Mouse (Mus musculus): ENCODE results near the gene Rbmx2. TPM values are rescaled to one million over a fixed set of nuclear protein-coding genes. Genes with fewer than 3 reads are reported as not detected.

Gene Rbmx2
- total RNA-seq (2023): 5.4 and 6.3 TPM in 2 replicates

GRCm38 (mm10) chrX:48694864-48695371 lies at the start of gene Rbmx2:
Rbmx2 (plus strand) TSS chrX:48695004.

DNA sequence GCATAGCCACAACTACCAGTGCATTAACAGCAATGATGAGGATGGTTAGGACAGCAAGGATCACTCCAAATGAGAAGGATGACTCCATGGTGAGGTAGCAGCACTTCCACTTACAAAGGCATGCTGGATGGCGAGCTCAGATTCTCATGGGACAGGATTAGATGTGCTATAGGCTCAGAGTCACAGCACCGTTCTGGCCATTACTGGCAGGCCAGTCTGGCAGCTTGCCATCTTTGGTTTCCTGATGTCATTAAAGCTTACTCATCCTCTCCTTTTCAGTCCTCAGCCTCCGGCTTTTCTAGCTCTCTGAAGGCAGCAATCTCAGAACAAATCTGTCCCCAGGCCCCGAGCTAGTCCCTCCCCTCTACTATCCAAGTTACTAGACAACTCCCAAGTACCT lies 20.6 kb upstream of the Rbmx2 start, which contains the start of gene Gpr119:
Gpr119 (minus strand) TSS at position 308 of the 400 bp plus-strand sequence.

Other genes starting within 250 kb of the Rbmx2 start
- gene Elf4, start 231.9 kb upstream of the Rbmx2 start, total RNA-seq (2023): 87.5 and 93.0 TPM in 2 replicates
- gene Aifm1, start 181.4 kb upstream of the Rbmx2 start, total RNA-seq (2023): 13.3 and 13.6 TPM in 2 replicates
- gene Rab33a, start 175.7 kb upstream of the Rbmx2 start, total RNA-seq (2023): not detected in 2 replicates
- gene Zfp280c, start 100.5 kb upstream of the Rbmx2 start, total RNA-seq (2023): 10.7 and 11.2 TPM in 2 replicates
- gene Slc25a14, start 71.6 kb upstream of the Rbmx2 start, total RNA-seq (2023): 4.4 and 7.5 TPM in 2 replicates
- gene Gpr119, start 20.5 kb upstream of the Rbmx2 start, total RNA-seq (2023): not detected in 2 replicates
- gene Gm595, start 182.7 kb downstream of the Rbmx2 start, total RNA-seq (2023): not detected in 2 replicates

All from neutrophil, adult 65 days (primary cell).